Mouse (Mus musculus) myocyte (in vitro differentiated cells): ENCODE data around the gene Tbx19. TPM values are rescaled to one million over a fixed set of nuclear protein-coding genes. Genes with fewer than 3 reads are reported as not detected.

Experiments used
- H3K27me3 ChIP-seq: one replicate; pipeline ENCODE4 v1.6.1; 2011; ENCODE audit not compliant: control insufficient read depth, insufficient read depth, insufficient read length
- H3K36me3 ChIP-seq: one replicate; pipeline ENCODE4 v1.6.1; 2011; ENCODE audit not compliant: control insufficient read depth, insufficient read depth
- H3K4me2 ChIP-seq: one replicate; pipeline ENCODE4 v1.6.1; 2011; ENCODE audit warnings: low read depth, control low read depth
- H3K4me3 ChIP-seq: one replicate; pipeline ENCODE4 v1.5.1; 2011; ENCODE audit warnings: mild to moderate bottlenecking, control low read depth, moderate library complexity
- H3K79me2 ChIP-seq: one replicate; pipeline ENCODE4 v1.6.1; 2011; ENCODE audit not compliant: control insufficient read depth, insufficient read depth
- H3ac ChIP-seq: one replicate; pipeline ENCODE4 v1.6.1; 2011; ENCODE audit not compliant: control insufficient read depth, insufficient read length
- CEBPB ChIP-seq: IDR thresholded peaks from 2 replicates; pipeline ENCODE4 v1.6.1; 2011; ENCODE audit warnings: mild to moderate bottlenecking, moderate library complexity; ENCODE audit not compliant: poor library complexity, insufficient read depth, severe bottlenecking
- E2F4 ChIP-seq: IDR thresholded peaks from one replicate; pipeline ENCODE4 v1.6.1; 2011; ENCODE audit warnings: mild to moderate bottlenecking, control low read depth, moderate library complexity; ENCODE audit not compliant: insufficient read depth
- MAX ChIP-seq: IDR thresholded peaks from one replicate; pipeline ENCODE4 v1.6.1; 2011; ENCODE audit warnings: low read depth, mild to moderate bottlenecking, control low read depth
- MYOD1 ChIP-seq, 3 experiments: IDR thresholded peaks; one replicate each; pipeline ENCODE4 v1.6.1; 2011; ENCODE audit warnings: control low read depth in 2 of 3, low read depth in 2 of 3, mild to moderate bottlenecking in 2 of 3, moderate library complexity in 1 of 3; ENCODE audit not compliant: insufficient read length in 2 of 3, control insufficient read depth in 1 of 3
- MYOG ChIP-seq, 3 experiments: IDR thresholded peaks; one replicate each; pipeline ENCODE4 v1.6.1; 2011; ENCODE audit warnings: control low read depth in 2 of 3, low read depth in 2 of 3, mild to moderate bottlenecking in 2 of 3; ENCODE audit not compliant: insufficient read length in 2 of 3, control insufficient read depth in 1 of 3, insufficient read depth in 1 of 3
- POLR2A ChIP-seq: IDR thresholded peaks from one replicate; pipeline ENCODE4 v1.6.1; 2011; ENCODE audit warnings: low read depth, mild to moderate bottlenecking, control low read depth, moderate library complexity; ENCODE audit not compliant: insufficient read length
- POLR2AphosphoS2 ChIP-seq: IDR thresholded peaks from one replicate; pipeline ENCODE4 v1.6.1; 2011; ENCODE audit warnings: low read depth, control low read depth; ENCODE audit not compliant: insufficient read length
- REST ChIP-seq: IDR thresholded peaks from one replicate; pipeline ENCODE4 v1.6.1; 2011; ENCODE audit warnings: mild to moderate bottlenecking, control low read depth, moderate library complexity; ENCODE audit not compliant: insufficient read depth, insufficient read length
- SRF ChIP-seq: IDR thresholded peaks from one replicate; pipeline ENCODE4 v1.6.1; 2011; ENCODE audit warnings: low read depth; ENCODE audit not compliant: control insufficient read depth, insufficient read length
- TCF12 ChIP-seq: IDR thresholded peaks from one replicate; pipeline ENCODE4 v1.6.1; 2011; ENCODE audit warnings: mild to moderate bottlenecking, control low read depth; ENCODE audit not compliant: poor library complexity, insufficient read depth, severe bottlenecking
- TCF3 ChIP-seq: IDR thresholded peaks from one replicate; pipeline ENCODE4 v1.6.1; 2011; ENCODE audit warnings: low read depth, control low read depth; ENCODE audit not compliant: insufficient read length
- USF1 ChIP-seq: IDR thresholded peaks from one replicate; pipeline ENCODE4 v1.6.1; 2011; ENCODE audit warnings: low read depth, mild to moderate bottlenecking, control low read depth, moderate library complexity
- polyA plus RNA-seq: library from polyadenylated mRNA; unstranded; fragments of >200 nt; fragmentation: generic; extraction: Trizol; gene quantifications from one replicate; pipeline ENCODE4 v1.2.1, GENCODE M21; 2012; ENCODE audit warnings: missing spikeins

Gene Tbx19
- polyA plus RNA-seq, 1 experiment = not detected

GRCm38 (mm10) chr1:165193426-165193825 is 32.9 kb upstream of the Tbx19 start:
- Histone ChIP-seq H3K4me3 (peak overlapping the region; percentile 46), H3ac (peak overlapping the region; percentile 25), H3K79me2 (peaks cover 11% of the 10 kb centered on the region), H3K27me3 (no peaks in the 10 kb centered on the region), H3K36me3 (no peaks in the 10 kb centered on the region), H3K4me2 (peak overlapping the region; percentile 91)
- TF ChIP-seq POLR2A = no peak

- no peaks in the 10 kb centered on the region for H3K27me3 ChIP-seq
- no peak for TF ChIP-seq POLR2A
- no peak for TF ChIP-seq MYOD1 (IDR thresholded peaks at IDR 0.05; ENCODE audit: control insufficient read depth in 1 of 3, insufficient read length in 2 of 3, low read depth in 2 of 3)
- no peak for TF ChIP-seq CEBPB
- no peak for TF ChIP-seq TCF12
- no peak overlapping the region for H3ac ChIP-seq
- H3K4me2 ChIP-seq = peak overlapping the region; percentile 91
- H3K79me2 ChIP-seq = peaks cover 11% of the 10 kb centered on the region
- peaks cover 6% of the 10 kb centered on the region for H3K36me3 ChIP-seq
- H3K4me3 ChIP-seq = peak overlapping the region; percentile 46
Measured at GRCm38 (mm10) chr1:165192714-165193264, 32.2 kb upstream of the Tbx19 start.

GRCm38 (mm10) chr1:165192102-165192501 is 31.5 kb upstream of the Tbx19 start:
- peak overlapping the region; percentile 91 for H3K4me2 ChIP-seq

GRCm38 (mm10) chr1:165191611-165192010 is 31.0 kb upstream of the Tbx19 start:
- H3ac ChIP-seq = no peak overlapping the region
- H3K36me3 ChIP-seq = peaks cover 10% of the 10 kb centered on the region
- TF ChIP-seq TCF3 (no peak), POLR2AphosphoS2 (no peak), REST (no peak), MYOG (IDR thresholded peaks at IDR 0.05; ENCODE audit: control insufficient read depth in 1 of 3, insufficient read depth in 1 of 3, insufficient read length in 2 of 3, low read depth in 2 of 3) (no peak), MYOD1 (IDR thresholded peaks at IDR 0.05; ENCODE audit: control insufficient read depth in 1 of 3, insufficient read length in 2 of 3, low read depth in 2 of 3) (no peak), MAX (no peak), POLR2A (no peak), TCF12 (no peak), E2F4 (no peak), SRF (no peak), CEBPB (no peak), USF1 (no peak)
- peak overlapping the region; percentile 46 for H3K4me3 ChIP-seq
- no peak overlapping the region for H3K4me2 ChIP-seq
- H3K79me2 ChIP-seq = peaks cover 11% of the 10 kb centered on the region
- H3K27me3 ChIP-seq = no peaks in the 10 kb centered on the region

More at GRCm38 (mm10) chr1:165192102-165192501, 31.5 kb upstream of the Tbx19 start:
- Histone ChIP-seq H3K79me2 (peaks cover 11% of the 10 kb centered on the region), H3K4me3 (peak overlapping the region; percentile 46), H3K27me3 (no peaks in the 10 kb centered on the region), H3K36me3 (peaks cover 10% of the 10 kb centered on the region), H3ac (no peak overlapping the region)
- TF ChIP-seq MYOG (IDR thresholded peaks at IDR 0.05; ENCODE audit: control insufficient read depth in 1 of 3, insufficient read depth in 1 of 3, insufficient read length in 2 of 3, low read depth in 2 of 3) (no peak), REST (no peak), POLR2A (no peak)

- Histone ChIP-seq H3K4me2 (no peak overlapping the region), H3K36me3 (peaks cover 10% of the 10 kb centered on the region), H3ac (no peak overlapping the region), H3K4me3 (no peak overlapping the region), H3K79me2 (peaks cover 11% of the 10 kb centered on the region), H3K27me3 (no peaks in the 10 kb centered on the region)
- TF ChIP-seq MYOD1 (IDR thresholded peaks at IDR 0.05; ENCODE audit: control insufficient read depth in 1 of 3, insufficient read length in 2 of 3, low read depth in 2 of 3) = peak in 2 of 3 experiments; percentile 73 to 80
- TF ChIP-seq MAX = no peak
Measured at GRCm38 (mm10) chr1:165190571-165191273, 30.1 kb upstream of the Tbx19 start.

- no peaks in the 10 kb centered on the region for H3K27me3 ChIP-seq
- no peak overlapping the region for H3K4me2 ChIP-seq
- no peak overlapping the region for H3K4me3 ChIP-seq
- H3ac ChIP-seq = no peak overlapping the region
- peaks cover 11% of the 10 kb centered on the region for H3K79me2 ChIP-seq
- H3K36me3 ChIP-seq = peaks cover 10% of the 10 kb centered on the region
- TF ChIP-seq REST (no peak), CEBPB (no peak), E2F4 (no peak), MAX (no peak), MYOD1 (IDR thresholded peaks at IDR 0.05; ENCODE audit: control insufficient read depth in 1 of 3, insufficient read length in 2 of 3, low read depth in 2 of 3) (peak in 2 of 3 experiments; percentile 76), POLR2A (no peak), SRF (no peak), MYOG (IDR thresholded peaks at IDR 0.05; ENCODE audit: control insufficient read depth in 1 of 3, insufficient read depth in 1 of 3, insufficient read length in 2 of 3, low read depth in 2 of 3) (peak in 2 of 3 experiments; percentile 31 to 32), TCF12 (no peak), USF1 (no peak), TCF3 (no peak), POLR2AphosphoS2 (no peak)
Measured at GRCm38 (mm10) chr1:165190068-165190467, 29.5 kb upstream of the Tbx19 start.
